Mouse (Mus musculus) liver, embryonic 11.5 days (tissue): ENCODE measurements at regions not wholly inside any gene's neighbourhood (a gene's known extent, or its start where the extent isn't known, plus 50 kb on each side); places are given as distances from the start of the nearest gene placed in this dataset.
"Not testable (repeated sequence)": the region's sequence is repeated elsewhere in the genome, so short reads cannot be mapped to it uniquely, and the experiment has no call there.

Experiments
- ATAC-seq: fragments of 200-750 bp; cut with Nextera tagmentation; replicated peaks from 2 replicates; pipeline ENCODE4 v1.8.0; 2017; ENCODE audit warnings: moderate number of reproducible peaks, mild to moderate bottlenecking, moderate TSS enrichment, moderate library complexity; ENCODE audit not compliant: low FRiP score
- DNase-seq: peaks from one replicate; pipeline ENCODE4 v3.0.0-alpha.2; 2017; ENCODE audit warnings: low spot score
- H3K27ac ChIP-seq: fragments of 300-500 bp; sonication (generic); 2 replicates; pipeline ENCODE4 v1.5.1; 2014; ENCODE audit warnings: mild to moderate bottlenecking, low read depth, low read length, control low read depth
- H3K27me3 ChIP-seq: fragments of 300-500 bp; sonication (generic); replicated peaks from 2 replicates; pipeline ENCODE4 v1.6.1; 2014; ENCODE audit warnings: low read length, mixed read lengths; ENCODE audit not compliant: control insufficient read depth, insufficient read depth
- H3K36me3 ChIP-seq: fragments of 300-500 bp; sonication (generic); 2 replicates; pipeline ENCODE4 v1.6.1; 2014; ENCODE audit warnings: mild to moderate bottlenecking, low read length, moderate library complexity, mixed read lengths; ENCODE audit not compliant: control insufficient read depth, insufficient read depth
- H3K4me1 ChIP-seq: fragments of 300-500 bp; sonication (generic); replicated peaks from 2 replicates; pipeline ENCODE4 v1.6.1; 2014; ENCODE audit warnings: low read length, mixed read lengths; ENCODE audit not compliant: control insufficient read depth, insufficient read depth
- H3K4me2 ChIP-seq: fragments of 300-500 bp; sonication (generic); 2 replicates; pipeline ENCODE4 v1.6.1; 2014; ENCODE audit warnings: mild to moderate bottlenecking, control low read depth, moderate library complexity
- H3K4me3 ChIP-seq: fragments of 300-500 bp; sonication (generic); 2 replicates; pipeline ENCODE4 v1.5.1; 2014; ENCODE audit warnings: low read depth, low read length, control low read depth
- H3K9ac ChIP-seq: fragments of 300-500 bp; sonication (generic); 2 replicates; pipeline ENCODE4 v1.6.1; 2014; ENCODE audit warnings: low read depth, low read length, control low read depth
- H3K9me3 ChIP-seq: fragments of 300-500 bp; sonication (generic); 2 replicates; pipeline ENCODE4 v1.6.1; 2016; ENCODE audit warnings: low read length, inconsistent platforms, mixed read lengths; ENCODE audit not compliant: control insufficient read depth
- WGBS: fragments of 180-500 bp; shearing (Covaris S2); extraction: QIAGEN DNeasy Blood & Tissue Kit; methylation state at CpG from one replicate; pipeline ENCODE4 v1.1.7; 2014; 5-methylcytosine and 5-hydroxymethylcytosine counted together

GRCm38 (mm10) chr6:109172104-109172850, 343.8 kb downstream of the Edem1 start:
- DNase-seq (no peak), ATAC-seq (0 out of 2 replicates have a peak, but pooled peaks have one; percentile 20)
- Histone ChIP-seq H3K9me3 (no peaks in the 10 kb centered on the region), H3K4me1 (no peaks in the 10 kb centered on the region), H3K9ac (no peak overlapping the region), H3K4me3 (no peak overlapping the region), H3K27me3 (no peaks in the 10 kb centered on the region), H3K27ac (no peak overlapping the region), H3K36me3 (no peaks in the 10 kb centered on the region), H3K4me2 (no peak overlapping the region)
- 62% methylated on average over 6 of the region's 6 CpGs for WGBS

- Histone ChIP-seq H3K9me3 (no peaks in the 10 kb centered on the region), H3K36me3 (no peaks in the 10 kb centered on the region), H3K9ac (no peak overlapping the region), H3K4me1 (no peaks in the 10 kb centered on the region), H3K4me2 (no peak overlapping the region), H3K4me3 (no peak overlapping the region), H3K27me3 (no peaks in the 10 kb centered on the region), H3K27ac (no peak overlapping the region)
- DNase-seq (no peak), ATAC-seq (no peak)
- WGBS, result 69% methylated on average over 1 of the region's 1 CpGs
Measured at GRCm38 (mm10) chr6:109173015-109173414, 344.6 kb downstream of the Edem1 start.

DNA sequence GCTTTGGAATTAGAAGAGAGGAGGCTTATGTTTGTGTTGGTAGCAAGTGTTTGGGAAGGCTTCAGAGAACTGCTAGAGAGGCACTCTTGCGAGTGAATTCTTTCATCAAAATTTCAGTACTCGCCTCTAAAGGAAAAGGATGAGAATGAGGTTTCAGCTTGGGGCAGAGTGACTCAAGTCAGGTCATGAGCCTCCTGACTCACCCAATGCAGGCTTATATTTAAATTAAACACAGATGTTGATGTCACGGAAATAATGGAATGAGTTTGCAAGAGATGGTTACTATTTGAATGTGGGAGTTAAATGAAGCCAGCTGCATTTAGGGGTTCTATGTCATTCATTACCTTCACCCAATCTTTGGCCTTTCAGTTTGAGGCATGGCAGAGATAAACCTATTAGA, 348.4 kb downstream of the Edem1 start:
- WGBS, result 54% methylated on average over 3 of the region's 3 CpGs
- Histone ChIP-seq H3K4me1 (no peaks in the 10 kb centered on the region), H3K36me3 (no peaks in the 10 kb centered on the region), H3K27ac (no peak overlapping the region), H3K4me3 (no peak overlapping the region), H3K4me2 (no peak overlapping the region), H3K9me3 (no peaks in the 10 kb centered on the region), H3K9ac (no peak overlapping the region), H3K27me3 (no peaks in the 10 kb centered on the region)
- DNase-seq, result no peak
- ATAC-seq, result no peak

DNA sequence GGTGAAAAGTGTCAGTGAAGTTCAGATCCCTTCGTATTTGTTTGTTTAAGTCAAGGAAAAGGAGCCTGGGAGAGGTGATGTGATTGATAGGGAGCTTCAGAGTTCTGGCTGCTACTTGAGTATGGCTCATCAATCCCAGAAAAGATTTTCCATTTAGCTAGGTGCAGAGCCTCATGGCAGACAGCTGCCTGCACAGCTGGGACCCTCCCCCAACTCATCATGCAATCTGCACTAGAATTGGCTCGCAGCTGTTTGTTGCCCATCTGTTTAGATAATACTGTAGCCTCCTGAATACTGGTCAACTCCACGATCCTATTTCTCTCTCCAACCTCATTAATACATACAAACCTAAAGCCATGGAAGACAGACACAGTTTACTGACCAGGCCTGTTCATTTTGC, 354.4 kb downstream of the Edem1 start:
- no peaks in the 10 kb centered on the region for H3K9me3 ChIP-seq
- DNase-seq, result no peak
- no peaks in the 10 kb centered on the region for H3K27me3 ChIP-seq
- H3K27ac ChIP-seq, result no peak overlapping the region
- no peak for ATAC-seq
- H3K4me3 ChIP-seq, result no peak overlapping the region
- no peaks in the 10 kb centered on the region for H3K4me1 ChIP-seq
- WGBS, result 46% methylated on average over 3 of the region's 3 CpGs
- no peak overlapping the region for H3K4me2 ChIP-seq
- H3K36me3 ChIP-seq, result no peaks in the 10 kb centered on the region
- H3K9ac ChIP-seq, result no peak overlapping the region

DNA sequence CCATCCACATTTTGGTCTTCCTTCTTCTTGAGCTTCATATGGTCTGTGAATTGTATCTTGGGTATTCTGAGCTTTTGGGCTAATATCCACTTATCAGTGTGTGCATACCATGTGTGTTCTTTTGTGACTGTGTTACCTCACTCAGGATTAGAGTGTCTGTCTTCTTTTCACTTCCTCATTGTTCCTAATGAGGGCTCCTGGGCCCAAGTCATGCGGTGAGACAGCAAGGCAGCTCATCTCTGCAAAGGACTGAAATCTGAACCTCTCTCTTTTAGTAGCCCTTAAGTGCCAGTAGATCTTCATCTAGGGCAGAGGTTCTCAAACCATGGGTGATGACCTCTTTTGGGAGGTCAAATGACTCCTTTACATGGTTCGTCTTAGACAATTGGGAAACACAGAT, 364.6 kb downstream of the Edem1 start:
- not testable (repeated sequence) for H3K9ac ChIP-seq, H3K27me3 ChIP-seq, H3K9me3 ChIP-seq, ATAC-seq, H3K27ac ChIP-seq, H3K4me2 ChIP-seq, H3K4me1 ChIP-seq, DNase-seq, H3K4me3 ChIP-seq, H3K36me3 ChIP-seq
- 67% methylated on average over 2 of the region's 2 CpGs for WGBS

DNA sequence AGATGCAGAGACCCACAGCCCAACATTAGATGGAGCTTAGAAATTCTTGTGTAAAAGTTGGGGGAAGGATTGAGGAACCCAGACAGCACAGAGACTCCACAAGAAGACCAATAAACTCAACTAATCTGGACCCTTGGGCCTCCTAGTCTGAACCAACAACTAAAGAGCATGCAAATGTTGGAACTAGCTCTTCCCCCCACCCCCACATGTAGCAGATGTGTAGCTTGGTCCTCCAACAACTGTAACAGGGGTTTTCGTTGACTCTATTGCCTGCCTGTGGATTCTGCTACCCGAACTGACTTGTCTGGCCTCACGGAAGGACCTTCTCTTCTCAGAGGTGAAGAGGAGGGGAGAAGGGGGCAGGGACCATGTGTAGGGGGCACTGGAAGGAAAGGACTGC, 365.2 kb downstream of the Edem1 start:
- H3K4me2 ChIP-seq, result no peak overlapping the region
- 76% methylated on average over 3 of the region's 3 CpGs for WGBS
- H3K9ac ChIP-seq, result no peak overlapping the region
- H3K9me3 ChIP-seq, result no peaks in the 10 kb centered on the region
- H3K36me3 ChIP-seq, result no peaks in the 10 kb centered on the region
- no peaks in the 10 kb centered on the region for H3K4me1 ChIP-seq
- DNase-seq (no peak), ATAC-seq (no peak)
- H3K4me3 ChIP-seq, result no peak overlapping the region
- H3K27me3 ChIP-seq, result no peaks in the 10 kb centered on the region
- no peak overlapping the region for H3K27ac ChIP-seq

GRCm38 (mm10) chr6:109209699-109210098, 381.3 kb downstream of the Edem1 start:
- Histone ChIP-seq H3K4me2 (no peak overlapping the region), H3K9ac (no peak overlapping the region), H3K4me3 (no peak overlapping the region), H3K27ac (no peak overlapping the region), H3K4me1 (no peaks in the 10 kb centered on the region), H3K36me3 (no peaks in the 10 kb centered on the region), H3K9me3 (no peaks in the 10 kb centered on the region), H3K27me3 (no peaks in the 10 kb centered on the region)
- DNase-seq (no peak), ATAC-seq (no peak)
- WGBS, result 44% methylated on average over 2 of the region's 2 CpGs

- WGBS, result 97% methylated on average over 6 of the region's 6 CpGs
- H3K27ac ChIP-seq, result no peak overlapping the region
- ATAC-seq, result no peak
- no peak overlapping the region for H3K4me2 ChIP-seq
- no peak for DNase-seq
- H3K27me3 ChIP-seq, result no peaks in the 10 kb centered on the region
- no peaks in the 10 kb centered on the region for H3K9me3 ChIP-seq
- H3K36me3 ChIP-seq, result no peaks in the 10 kb centered on the region
- H3K4me3 ChIP-seq, result no peak overlapping the region
- no peak overlapping the region for H3K9ac ChIP-seq
- H3K4me1 ChIP-seq, result no peaks in the 10 kb centered on the region
Measured at GRCm38 (mm10) chr6:109230391-109230790, 401.9 kb downstream of the Edem1 start.

DNA sequence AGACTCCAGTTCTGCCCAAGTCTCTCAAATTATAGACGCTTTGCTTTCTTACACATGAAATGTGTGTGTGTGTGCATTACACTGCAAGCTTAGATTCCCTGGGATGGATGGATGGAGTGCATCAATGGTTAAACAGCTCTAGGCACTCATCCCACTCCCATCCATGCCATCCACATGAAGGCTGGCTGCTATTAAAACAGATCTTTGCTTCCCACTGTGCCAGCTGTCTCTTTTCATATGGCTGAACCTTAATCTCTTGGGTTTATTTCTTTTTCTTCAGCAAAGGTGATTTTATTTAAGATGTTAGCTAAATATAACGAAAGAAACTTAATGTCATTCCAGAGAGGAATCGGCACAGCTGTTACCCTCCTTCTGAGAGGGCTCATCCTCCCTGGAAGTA, 405.0 kb downstream of the Edem1 start:
- no peaks in the 10 kb centered on the region for H3K4me1 ChIP-seq
- no peak for ATAC-seq
- 79% methylated on average over 3 of the region's 3 CpGs for WGBS

More for the DNA sequence above, 405.0 kb downstream of the Edem1 start:
- Histone ChIP-seq H3K9me3 (no peaks in the 10 kb centered on the region), H3K4me2 (no peak overlapping the region), H3K36me3 (no peaks in the 10 kb centered on the region), H3K27ac (no peak overlapping the region), H3K9ac (no peak overlapping the region), H3K4me3 (no peak overlapping the region), H3K27me3 (no peaks in the 10 kb centered on the region)
- DNase-seq, result no peak
